Mouse (Mus musculus): Measurements from ENCODE around the gene Dbr1. TPM values are rescaled to one million over a fixed set of nuclear protein-coding genes. Genes with fewer than 3 reads are reported as not detected.

Dbr1 gene
- polyA plus RNA-seq (2014; fragmentation: Nextera tagmentation; extraction: Ambion mirVana), result 36.5 and 39.7 TPM in 2 replicates

DNA sequence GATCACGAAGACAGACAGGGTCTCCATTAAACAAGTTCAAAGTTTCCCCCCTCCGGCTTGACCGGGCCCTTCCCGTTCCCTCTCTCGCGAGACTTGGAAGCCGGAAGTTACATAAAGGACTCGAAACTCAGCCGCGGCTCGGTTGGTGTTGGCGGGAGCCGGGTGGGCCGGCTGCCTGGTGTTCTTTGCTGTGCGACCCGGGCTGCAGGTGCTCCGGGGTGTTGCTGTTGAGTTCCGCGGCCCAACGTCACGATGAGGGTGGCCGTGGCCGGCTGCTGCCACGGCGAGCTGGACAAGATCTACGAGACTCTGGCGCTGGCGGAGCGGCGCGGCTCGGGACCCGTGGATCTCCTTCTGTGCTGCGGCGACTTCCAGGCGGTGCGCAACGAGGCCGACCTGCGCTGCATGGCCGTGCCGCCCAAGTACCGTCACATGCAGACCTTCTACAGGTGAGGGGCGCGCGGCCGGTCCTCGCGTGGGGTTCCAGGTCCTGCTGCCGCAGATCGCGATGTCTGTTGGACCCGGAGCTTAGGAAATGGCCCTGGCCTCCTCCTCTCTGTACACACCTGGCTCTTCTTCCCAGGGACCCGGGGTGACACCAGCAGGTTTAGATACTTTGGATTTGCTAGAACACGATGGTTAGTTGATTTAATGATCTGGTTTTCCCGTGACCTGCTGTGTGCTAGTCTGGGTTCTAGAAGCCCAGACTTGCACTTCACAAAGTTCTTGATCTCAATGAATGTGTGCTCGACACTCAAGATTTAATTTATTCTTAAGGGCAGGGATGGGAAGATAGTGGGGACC is at the start of gene Dbr1:
Gene Dbr1, plus strand, starts transcription at position 123 of the 804 bp plus-strand sequence.
- Histone ChIP-seq H3K27ac (ENCODE audit: low read depth, low read length) (peak within 1 kb of the TSS; percentile 76), H3K9me3 (ENCODE audit: control insufficient read depth, low read length) (no peaks in the 10 kb centered on the region), H3K36me3 (ENCODE audit: control insufficient read depth, insufficient read depth, low read length) (peaks cover 6% of the 10 kb centered on the region; the same call in 1 of the 2 replicates), H3K9ac (ENCODE audit: low read depth, low read length) (peak within 1 kb of the TSS; percentile 95), H3K27me3 (replicated peaks; ENCODE audit: control insufficient read depth, insufficient read depth, low read length) (no peaks in the 10 kb centered on the region), H3K4me2 (peak within 1 kb of the TSS; percentile 82), H3K4me3 (ENCODE audit: low read depth, low read length) (peak within 1 kb of the TSS; percentile 88), H3K4me1 (replicated peaks; ENCODE audit: control insufficient read depth, insufficient read depth, low read length) (peaks cover 9% of the 10 kb centered on the region)
- ATAC-seq (replicated peaks; ENCODE audit: low FRiP score), result peak; percentile 95
- DNase-seq (ENCODE audit: low spot score), result peak; percentile 91
- WGBS, result under 1% methylated on average over 57 of the region's 57 CpGs

DNA sequence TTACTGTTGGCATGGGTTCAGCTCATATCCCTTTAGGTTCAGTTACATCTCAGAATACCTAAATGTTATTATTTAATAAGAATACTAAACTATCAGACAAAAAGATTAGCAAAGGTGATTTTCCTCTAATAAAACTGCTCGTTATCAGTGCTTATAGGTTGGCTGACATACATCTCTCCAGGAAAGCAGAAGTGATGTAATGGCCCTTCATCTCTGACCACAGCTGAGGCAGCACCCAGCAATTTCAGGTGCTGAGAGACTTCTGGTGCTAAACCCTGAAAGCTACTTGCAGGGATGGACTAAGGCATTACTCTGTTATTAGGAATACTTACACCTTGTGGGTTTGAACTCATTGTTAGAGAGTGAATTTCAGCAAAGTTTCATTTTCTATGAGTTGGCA is 43.7 kb upstream of the Dbr1 start:
- Histone ChIP-seq H3K4me3 (ENCODE audit: low read depth, low read length) (no peak overlapping the region), H3K36me3 (ENCODE audit: control insufficient read depth, insufficient read depth, low read length) (peaks cover 9% of the 10 kb centered on the region; the same call in 1 of the 2 replicates), H3K4me2 (no peak overlapping the region), H3K4me1 (replicated peaks; ENCODE audit: control insufficient read depth, insufficient read depth, low read length) (no peaks in the 10 kb centered on the region), H3K9me3 (ENCODE audit: control insufficient read depth, low read length) (no peaks in the 10 kb centered on the region), H3K9ac (ENCODE audit: low read depth, low read length) (no peak overlapping the region), H3K27ac (ENCODE audit: low read depth, low read length) (no peak overlapping the region), H3K27me3 (replicated peaks; ENCODE audit: control insufficient read depth, insufficient read depth, low read length) (no peaks in the 10 kb centered on the region)
- DNase-seq (ENCODE audit: low spot score) (no peak), ATAC-seq (replicated peaks; ENCODE audit: low FRiP score) (no peak)
- 82% methylated on average over 1 of the region's 1 CpGs for WGBS

DNA sequence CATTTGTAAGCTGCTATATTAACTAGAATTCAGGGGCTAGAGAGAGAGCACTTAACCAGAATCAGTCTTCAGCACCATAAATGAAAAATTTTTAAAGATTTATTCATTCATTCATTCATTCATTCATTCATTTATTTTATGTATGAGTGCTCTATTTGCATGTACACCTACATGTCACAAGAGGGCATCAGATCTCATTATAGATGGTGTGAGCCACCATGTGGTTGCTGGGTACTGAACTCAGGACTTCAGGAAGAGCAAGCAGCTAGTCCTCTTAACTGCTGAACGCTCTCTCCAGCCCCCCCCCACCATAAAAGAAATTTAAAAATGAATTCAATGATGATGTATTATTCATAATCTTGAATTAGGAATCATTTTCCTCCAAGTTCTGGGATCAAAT is 29.3 kb upstream of the Dbr1 start:
- WGBS, result 91% methylated on average over 1 of the region's 1 CpGs
- Histone ChIP-seq H3K4me2 (no peak overlapping the region), H3K27me3 (replicated peaks; ENCODE audit: control insufficient read depth, insufficient read depth, low read length) (no peaks in the 10 kb centered on the region), H3K9ac (ENCODE audit: low read depth, low read length) (no peak overlapping the region), H3K4me3 (ENCODE audit: low read depth, low read length) (no peak overlapping the region), H3K27ac (ENCODE audit: low read depth, low read length) (no peak overlapping the region), H3K36me3 (ENCODE audit: control insufficient read depth, insufficient read depth, low read length) (no peaks in the 10 kb centered on the region), H3K9me3 (ENCODE audit: control insufficient read depth, low read length) (no peaks in the 10 kb centered on the region), H3K4me1 (replicated peaks; ENCODE audit: control insufficient read depth, insufficient read depth, low read length) (no peaks in the 10 kb centered on the region)
- DNase-seq (ENCODE audit: low spot score), result no peak
- ATAC-seq (replicated peaks; ENCODE audit: low FRiP score), result no peak

DNA sequence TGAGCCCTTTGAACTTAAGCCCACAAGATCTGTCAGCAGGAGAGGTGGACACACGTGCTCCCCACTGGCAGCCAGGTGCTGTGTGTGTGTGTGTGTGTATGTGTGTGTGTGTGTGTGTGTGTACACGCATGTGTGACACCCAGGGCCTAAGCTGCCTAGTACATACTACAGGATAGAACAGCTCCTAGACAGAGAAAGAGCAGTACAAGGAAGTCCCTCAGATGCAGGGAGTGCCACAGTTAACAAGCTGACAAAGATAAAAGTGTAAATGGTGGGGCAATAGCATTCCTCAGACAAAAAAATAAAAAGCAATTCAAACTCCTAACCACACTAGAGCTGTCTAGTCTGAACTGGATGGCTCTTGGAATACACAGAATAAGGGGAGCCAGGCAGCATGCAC is 23.5 kb upstream of the Dbr1 start:
- H3K4me2 ChIP-seq, result no peak overlapping the region
- DNase-seq (ENCODE audit: low spot score) (no peak), ATAC-seq (replicated peaks; ENCODE audit: low FRiP score) (0 out of 2 replicates have a peak, but pooled peaks have one; percentile 34)
- WGBS, result 73% methylated on average over 2 of the region's 2 CpGs
- no peaks in the 10 kb centered on the region for H3K36me3 ChIP-seq (ENCODE audit: control insufficient read depth, insufficient read depth, low read length)
- no peak overlapping the region for H3K27ac ChIP-seq (ENCODE audit: low read depth, low read length)
- H3K9ac ChIP-seq (ENCODE audit: low read depth, low read length), result no peak overlapping the region
- H3K27me3 ChIP-seq (replicated peaks; ENCODE audit: control insufficient read depth, insufficient read depth, low read length), result no peaks in the 10 kb centered on the region
- peaks cover 29% of the 10 kb centered on the region for H3K4me1 ChIP-seq (replicated peaks; ENCODE audit: control insufficient read depth, insufficient read depth, low read length)
- H3K9me3 ChIP-seq (ENCODE audit: control insufficient read depth, low read length), result no peaks in the 10 kb centered on the region
- no peak overlapping the region for H3K4me3 ChIP-seq (ENCODE audit: low read depth, low read length)

DNA sequence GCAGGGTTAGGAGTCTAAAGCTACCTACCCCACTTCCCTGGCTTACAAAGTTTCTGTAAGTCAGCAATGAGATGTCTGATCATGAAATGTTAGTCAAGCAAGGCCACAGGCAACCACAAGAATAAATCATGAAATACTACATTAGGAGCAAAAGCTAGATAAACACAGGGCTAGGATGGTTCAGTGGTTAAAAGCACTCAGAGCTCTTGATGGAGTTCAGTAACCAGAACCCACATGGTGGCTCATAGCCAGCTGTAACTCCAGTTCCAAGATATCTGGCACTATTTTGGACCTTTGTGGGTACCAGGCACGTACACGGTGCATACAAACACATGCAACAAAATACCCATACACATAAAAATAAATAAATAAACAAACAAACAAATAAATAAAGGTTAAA is 22.6 kb upstream of the Dbr1 start:
- Histone ChIP-seq H3K27ac (ENCODE audit: low read depth, low read length) (no peak overlapping the region), H3K4me1 (replicated peaks; ENCODE audit: control insufficient read depth, insufficient read depth, low read length) (peaks cover 38% of the 10 kb centered on the region), H3K27me3 (replicated peaks; ENCODE audit: control insufficient read depth, insufficient read depth, low read length) (no peaks in the 10 kb centered on the region), H3K4me2 (no peak overlapping the region), H3K4me3 (ENCODE audit: low read depth, low read length) (no peak overlapping the region), H3K9ac (ENCODE audit: low read depth, low read length) (no peak overlapping the region), H3K9me3 (ENCODE audit: control insufficient read depth, low read length) (no peaks in the 10 kb centered on the region), H3K36me3 (ENCODE audit: control insufficient read depth, insufficient read depth, low read length) (no peaks in the 10 kb centered on the region)
- 91% methylated on average over 2 of the region's 2 CpGs for WGBS
- no peak for DNase-seq (ENCODE audit: low spot score)
- ATAC-seq (replicated peaks; ENCODE audit: low FRiP score), result no peak

DNA sequence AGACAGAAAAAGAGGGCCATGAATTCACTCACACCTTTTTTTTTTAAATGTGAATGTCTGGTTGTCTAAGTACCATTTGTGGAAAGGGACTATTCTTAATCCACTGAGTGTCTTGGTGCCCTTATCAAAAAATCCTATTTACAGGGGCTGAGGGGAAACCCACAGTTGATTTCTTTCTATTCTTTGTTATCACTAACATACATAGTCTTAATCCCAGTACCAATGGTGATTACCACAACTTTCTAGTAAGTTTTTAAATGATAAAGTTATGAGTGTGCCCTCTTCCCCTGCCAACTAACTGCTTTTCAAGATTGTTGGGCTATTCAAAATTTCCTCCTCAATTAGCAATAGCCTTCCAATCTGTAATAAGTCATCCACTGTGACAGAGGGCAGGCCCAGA is 21.5 kb upstream of the Dbr1 start:
- Histone ChIP-seq H3K27me3 (replicated peaks; ENCODE audit: control insufficient read depth, insufficient read depth, low read length) (no peaks in the 10 kb centered on the region), H3K4me1 (replicated peaks; ENCODE audit: control insufficient read depth, insufficient read depth, low read length) (peaks cover 40% of the 10 kb centered on the region), H3K36me3 (ENCODE audit: control insufficient read depth, insufficient read depth, low read length) (no peaks in the 10 kb centered on the region), H3K4me2 (no peak overlapping the region), H3K27ac (ENCODE audit: low read depth, low read length) (no peak overlapping the region), H3K9me3 (ENCODE audit: control insufficient read depth, low read length) (no peaks in the 10 kb centered on the region), H3K4me3 (ENCODE audit: low read depth, low read length) (no peak overlapping the region), H3K9ac (ENCODE audit: low read depth, low read length) (no peak overlapping the region)
- no peak for ATAC-seq (replicated peaks; ENCODE audit: low FRiP score)
- DNase-seq (ENCODE audit: low spot score), result no peak

DNA sequence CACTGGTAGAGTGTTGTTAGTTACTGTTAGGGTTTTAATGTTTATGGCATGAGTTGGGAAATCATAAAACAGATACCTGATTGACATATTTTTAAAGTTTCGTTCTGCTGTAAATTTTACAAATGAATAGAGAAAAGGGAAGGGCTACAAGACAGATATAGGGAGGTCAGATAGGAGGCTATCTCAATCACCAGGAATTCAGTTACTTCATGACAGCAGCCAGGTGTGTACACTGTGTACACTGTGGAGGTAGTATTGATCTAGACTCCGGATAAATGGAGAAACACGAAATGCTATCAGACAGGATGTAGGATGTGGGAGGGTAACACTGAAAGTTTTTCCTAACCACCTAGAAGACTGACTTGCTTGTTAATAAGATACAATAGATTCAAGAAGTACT is 20.3 kb upstream of the Dbr1 start:
- Histone ChIP-seq H3K4me1 (replicated peaks; ENCODE audit: control insufficient read depth, insufficient read depth, low read length) (peaks cover 44% of the 10 kb centered on the region), H3K9ac (ENCODE audit: low read depth, low read length) (no peak overlapping the region), H3K27ac (ENCODE audit: low read depth, low read length) (no peak overlapping the region), H3K4me3 (ENCODE audit: low read depth, low read length) (no peak overlapping the region), H3K9me3 (ENCODE audit: control insufficient read depth, low read length) (no peaks in the 10 kb centered on the region), H3K27me3 (replicated peaks; ENCODE audit: control insufficient read depth, insufficient read depth, low read length) (no peaks in the 10 kb centered on the region), H3K36me3 (ENCODE audit: control insufficient read depth, insufficient read depth, low read length) (no peaks in the 10 kb centered on the region), H3K4me2 (no peak overlapping the region)
- 52% methylated on average over 3 of the region's 3 CpGs for WGBS
- DNase-seq (ENCODE audit: low spot score) (no peak), ATAC-seq (replicated peaks; ENCODE audit: low FRiP score) (no peak)

DNA sequence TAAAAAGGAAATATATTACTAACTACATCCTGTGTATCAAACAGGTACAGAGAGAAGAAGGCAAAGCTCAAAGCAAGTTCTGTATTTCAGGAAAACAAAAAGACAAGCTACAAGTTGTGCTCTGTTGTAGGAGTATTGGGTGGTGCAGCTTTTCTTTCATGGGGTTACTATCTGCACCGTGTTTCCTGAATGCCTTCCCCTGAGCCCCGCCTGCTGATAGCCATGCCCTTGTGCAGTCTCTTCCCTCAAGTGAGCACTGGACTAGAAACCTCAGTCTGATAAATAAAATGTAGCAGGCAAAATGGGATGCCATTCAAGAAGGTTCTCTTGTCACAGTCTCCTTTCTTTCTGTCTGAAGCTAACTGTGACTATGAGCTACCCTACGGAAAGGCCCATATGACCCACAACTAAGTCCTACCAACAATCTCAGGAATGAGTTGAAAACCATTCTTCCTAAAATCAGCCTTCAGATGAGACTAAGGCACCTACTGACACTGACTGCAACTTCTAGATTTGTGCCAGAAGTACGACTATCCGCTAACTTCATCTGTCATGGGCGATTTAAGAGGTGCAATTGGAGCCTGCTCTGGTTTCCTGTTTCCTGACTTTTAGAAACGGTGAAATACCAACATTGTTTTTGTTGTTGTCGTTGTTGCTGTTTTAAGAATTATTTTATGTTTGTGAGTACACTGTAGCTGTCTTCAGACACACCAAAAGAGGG is 17.9 kb upstream of the Dbr1 start:
- Histone ChIP-seq H3K36me3 (ENCODE audit: control insufficient read depth, insufficient read depth, low read length) (no peaks in the 10 kb centered on the region), H3K27me3 (replicated peaks; ENCODE audit: control insufficient read depth, insufficient read depth, low read length) (no peaks in the 10 kb centered on the region), H3K27ac (ENCODE audit: low read depth, low read length) (no peak overlapping the region; the same call in 1 of the 2 replicates), H3K4me2 (peak overlapping the region; percentile 48), H3K9me3 (ENCODE audit: control insufficient read depth, low read length) (no peaks in the 10 kb centered on the region), H3K4me3 (ENCODE audit: low read depth, low read length) (no peak overlapping the region), H3K4me1 (replicated peaks; ENCODE audit: control insufficient read depth, insufficient read depth, low read length) (peaks cover 39% of the 10 kb centered on the region), H3K9ac (ENCODE audit: low read depth, low read length) (no peak overlapping the region)
- ATAC-seq (replicated peaks; ENCODE audit: low FRiP score), result peak; percentile 85
- DNase-seq (ENCODE audit: low spot score), result no peak
- 43% methylated on average over 8 of the region's 8 CpGs for WGBS
